Comparison of ENCODE assay signal across 10 mouse cellular contexts in genomic region chr3:90627807-90628206, GRCm38 (mm10). TPM values are rescaled to one million over a fixed set of nuclear protein-coding genes. Genes with fewer than 3 reads are reported as not detected.
DNase-seq lines count a peak whose midpoint lies in the region; ATAC-seq and TF ChIP-seq lines count a peak whose summit lies in the region.
"Had no signal": no experiment of that assay in that cellular context is flagged by ENCODE, and none has a peak within 500 bp of the region (broad histone marks: within the 10 kb centered on the region; RNA-seq: fewer than 3 reads in every experiment).

No protein-coding gene starts in this region.

- DNase-seq in frontal cortex, postnatal 14 days (ENCODE audit: low spot score in 2 of 2) = no peak
- DNase-seq in midbrain, embryonic 10.5 days (ENCODE audit: low spot score) = no peak
- DNase-seq in embryo, embryonic 9.5 days (ENCODE audit: extremely low spot score) = peak; percentile 29
- DNase-seq in layer of hippocampus, adult 8-10 months (ENCODE audit: low spot score in 2 of 2) = no peak
- DNase-seq in gastrocnemius, postnatal 10 days = no peak

- no peak overlapping the region for H3K4me3 ChIP-seq in midbrain, embryonic 15.5 days
- no peak overlapping the region for H3K4me3 ChIP-seq in midbrain, embryonic 10.5 days
- H3K4me3 ChIP-seq in small intestine, adult 2 months (ENCODE audit: low read depth, low read length) = no peak overlapping the region

- H3K4me1 ChIP-seq in midbrain, embryonic 15.5 days = peaks cover 15% of the 10 kb centered on the region
- peaks cover 21% of the 10 kb centered on the region for H3K4me1 ChIP-seq in midbrain, embryonic 10.5 days
- peaks cover 18% of the 10 kb centered on the region for H3K4me1 ChIP-seq in small intestine, adult 2 months (ENCODE audit: control insufficient read depth, insufficient read depth, insufficient read length, low read length)

- no peak overlapping the region for H3K27ac ChIP-seq in midbrain, embryonic 15.5 days
- no peak overlapping the region for H3K27ac ChIP-seq in midbrain, embryonic 10.5 days (replicated peaks)
- no peak overlapping the region for H3K27ac ChIP-seq in small intestine, adult 2 months (ENCODE audit: insufficient read depth, low read depth, low read length)
- H3K27ac ChIP-seq: macrophage had no signal

- WGBS in midbrain, embryonic 15.5 days = 68% methylated on average over 4 of the region's 4 CpGs
- WGBS in midbrain, embryonic 10.5 days = 60% methylated on average over 4 of the region's 4 CpGs
- WGBS in small intestine, adult 2 months = 45% methylated on average over 4 of the region's 4 CpGs

- H3K36me3 ChIP-seq in midbrain, embryonic 15.5 days (replicated peaks) = no peaks in the 10 kb centered on the region
- no peaks in the 10 kb centered on the region for H3K36me3 ChIP-seq in midbrain, embryonic 10.5 days
- no peaks in the 10 kb centered on the region for H3K36me3 ChIP-seq in small intestine, adult 2 months (ENCODE audit: control insufficient read depth, insufficient read depth, low read length)

- H3K27me3 ChIP-seq in midbrain, embryonic 15.5 days (replicated peaks) = no peaks in the 10 kb centered on the region
- no peaks in the 10 kb centered on the region for H3K27me3 ChIP-seq in midbrain, embryonic 10.5 days (ENCODE audit: low read depth, poor library complexity, severe bottlenecking)
- no peaks in the 10 kb centered on the region for H3K27me3 ChIP-seq in small intestine, adult 2 months (ENCODE audit: control insufficient read depth, insufficient read depth, low read length)

- H3K9me3 ChIP-seq in midbrain, embryonic 15.5 days = no peaks in the 10 kb centered on the region
- H3K9me3 ChIP-seq in midbrain, embryonic 10.5 days (replicated peaks) = no peaks in the 10 kb centered on the region

- no peak overlapping the region for H3K4me2 ChIP-seq in midbrain, embryonic 15.5 days

- TF ChIP-seq CTCF in small intestine, adult 2 months (IDR thresholded peaks at IDR 0.05; ENCODE audit: extremely low read depth, insufficient read length, insufficient replicate concordance, low read depth, low read length) = peak; percentile 74; the same call in 1 of the 2 replicates

- no peak for TF ChIP-seq POLR2A in small intestine, adult 2 months (IDR thresholded peaks at IDR 0.05; ENCODE audit: low read depth, low read length)

- ATAC-seq in frontal cortex, adult (ENCODE audit: low TSS enrichment) = peak; percentile 90
- 0 out of 2 replicates have a peak, but pooled peaks have one; percentile 57 for ATAC-seq in midbrain, embryonic 15.5 days (replicated peaks)

- no peak overlapping the region for H3K9ac ChIP-seq in midbrain, embryonic 15.5 days

RNA-seq across cellular contexts. Expression of gene S100a6, which starts 15.1 kb away (rescaled TPM):
- polyA plus RNA-seq in midbrain, embryonic 15.5 days (2015; fragmentation: Nextera tagmentation; extraction: Ambion mirVana) = 18.4 and 25.6 TPM in 2 replicates
- polyA plus RNA-seq in midbrain, embryonic 10.5 days (2016; fragmentation: Nextera tagmentation; extraction: Ambion mirVana) = 14.0 and 23.4 TPM in 2 replicates
- 234 and 369 TPM in 2 replicates for polyA plus RNA-seq in small intestine, adult 2 months (2012; rRNA removed)
- 10 to 100 TPM; 22.1 to 95.0 (median 51.5) TPM for total RNA-seq in layer of hippocampus, adult 8-10 months (2022)
- 100 to 1,000 TPM in 1 of 2 experiments, 10 to 100 TPM in 1; 83.2 to 102 TPM for total RNA-seq in gastrocnemius, postnatal 10 days (2021)

RNA-seq across cellular contexts. Expression of gene S100a5, which starts 19.5 kb away (rescaled TPM):
- polyA plus RNA-seq in midbrain, embryonic 15.5 days (2015; fragmentation: Nextera tagmentation; extraction: Ambion mirVana) = not detected in 2 replicates
- polyA plus RNA-seq in midbrain, embryonic 10.5 days (2016; fragmentation: Nextera tagmentation; extraction: Ambion mirVana) = not detected in 2 replicates
- not detected in 2 replicates for polyA plus RNA-seq in small intestine, adult 2 months (2012; rRNA removed)
- not detected for total RNA-seq in layer of hippocampus, adult 8-10 months (2022)
- total RNA-seq in gastrocnemius, postnatal 10 days (2021) = not detected
- polyA plus RNA-seq: embryonic facial prominence, embryonic 11.5 days; macrophage had no signal

RNA-seq across cellular contexts. Expression of gene S100a4, which starts 24.2 kb away (rescaled TPM):
- 0.52 and 0.78 TPM in 2 replicates for polyA plus RNA-seq in midbrain, embryonic 15.5 days (2015; fragmentation: Nextera tagmentation; extraction: Ambion mirVana)
- polyA plus RNA-seq in midbrain, embryonic 10.5 days (2016; fragmentation: Nextera tagmentation; extraction: Ambion mirVana) = 0.35 and 0.81 TPM in 2 replicates
- polyA plus RNA-seq in small intestine, adult 2 months (2012; rRNA removed) = 1.8 and 3.7 TPM in 2 replicates
- total RNA-seq in layer of hippocampus, adult 8-10 months (2022) = 10 to 100 TPM in 1 of 4 experiments, 1 to 10 TPM in 3; 2.7 to 17.2 (median 5.7) TPM
- total RNA-seq in gastrocnemius, postnatal 10 days (2021) = 10 to 100 TPM in 1 of 2 experiments, 1 to 10 TPM in 1; 9.6 to 20.1 TPM

RNA-seq across cellular contexts. Expression of gene S100a7a, which starts 26.0 kb away (rescaled TPM):
- not detected in 2 replicates for polyA plus RNA-seq in midbrain, embryonic 15.5 days (2015; fragmentation: Nextera tagmentation; extraction: Ambion mirVana)
- polyA plus RNA-seq in midbrain, embryonic 10.5 days (2016; fragmentation: Nextera tagmentation; extraction: Ambion mirVana) = 0.15 TPM in 1 of 2 replicates, not detected in the other
- polyA plus RNA-seq in small intestine, adult 2 months (2012; rRNA removed) = 0.11 TPM in 1 of 2 replicates, not detected in the other
- under 1 TPM in 3 of 4 experiments, not detected in 1; 0.34 to 0.62 (median 0.49) TPM for total RNA-seq in layer of hippocampus, adult 8-10 months (2022)
- total RNA-seq in gastrocnemius, postnatal 10 days (2021) = not detected
- polyA plus RNA-seq: embryonic facial prominence, embryonic 11.5 days; macrophage had no signal

RNA-seq across cellular contexts. Expression of gene Gm42674, which starts 26.1 kb away (rescaled TPM):
- not detected in 2 replicates for polyA plus RNA-seq in midbrain, embryonic 15.5 days (2015; fragmentation: Nextera tagmentation; extraction: Ambion mirVana)
- polyA plus RNA-seq in midbrain, embryonic 10.5 days (2016; fragmentation: Nextera tagmentation; extraction: Ambion mirVana) = not detected in 2 replicates
- not detected in 2 replicates for polyA plus RNA-seq in small intestine, adult 2 months (2012; rRNA removed)
- total RNA-seq in layer of hippocampus, adult 8-10 months (2022) = not detected
- not detected for total RNA-seq in gastrocnemius, postnatal 10 days (2021)
- polyA plus RNA-seq: embryonic facial prominence, embryonic 11.5 days; macrophage had no signal
